ENCODE assay signal across 9 mouse cellular contexts in the genomic region with DNA sequence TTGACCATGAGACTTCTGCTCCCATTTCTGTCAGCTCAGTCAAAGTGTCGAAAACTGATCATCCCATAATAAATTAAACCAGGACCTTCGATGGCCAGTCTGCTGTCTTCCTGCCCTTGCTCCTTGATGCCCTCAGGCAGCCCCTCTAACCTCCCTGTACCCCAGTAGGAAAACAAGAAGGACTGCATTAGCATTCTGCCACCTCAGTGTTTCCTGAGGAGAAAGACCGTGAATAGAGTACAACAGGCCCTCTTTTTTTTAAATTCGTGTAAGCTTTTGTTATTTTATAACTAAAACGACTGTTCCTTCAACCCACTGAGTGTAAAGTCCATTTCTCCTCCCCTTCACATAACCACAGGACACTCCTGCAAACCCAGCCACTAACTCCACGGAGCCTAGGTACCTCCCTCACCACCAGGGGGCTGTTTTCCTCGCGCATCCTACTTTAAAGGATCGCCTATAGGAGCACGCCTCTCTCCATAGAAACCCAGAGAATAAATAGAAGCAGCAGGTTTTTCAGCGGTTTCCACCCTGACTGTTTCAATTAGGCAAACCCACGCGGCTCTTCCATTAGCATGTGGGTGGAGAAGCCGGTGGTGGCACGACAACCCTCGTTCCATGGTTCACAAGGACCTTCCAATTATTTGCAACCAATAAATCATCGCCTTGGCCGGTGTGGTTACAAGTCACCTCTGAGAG.
A peak's percentile ranks its signal among the peaks of the same experiment; 100 is the strongest.
DNase-seq lines count a peak whose midpoint lies in the region; ATAC-seq and TF ChIP-seq lines count a peak whose summit lies in the region.
"Had no signal": no experiment of that assay in that cellular context is flagged by ENCODE, and none has a peak within 500 bp of the region (broad histone marks: within the 10 kb centered on the region; RNA-seq: fewer than 3 reads in every experiment).

No protein-coding gene starts in this region.

- no peaks in the 10 kb centered on the region for H3K9me3 ChIP-seq in forebrain, embryonic 15.5 days
- H3K9me3 ChIP-seq in intestine, embryonic 16.5 days (ENCODE audit: control insufficient read depth, low read length), result no peaks in the 10 kb centered on the region
- no peaks in the 10 kb centered on the region for H3K9me3 ChIP-seq in midbrain, postnatal 0 days (ENCODE audit: low read length)
- H3K9me3 ChIP-seq: liver, embryonic 13.5 days had no signal

- 24% methylated on average over 18 of the region's 18 CpGs for WGBS in forebrain, embryonic 15.5 days
- 16% methylated on average over 18 of the region's 18 CpGs for WGBS in intestine, embryonic 16.5 days
- WGBS in midbrain, postnatal 0 days, result 22% methylated on average over 18 of the region's 18 CpGs

- ATAC-seq in forebrain, embryonic 15.5 days (replicated peaks), result peak; percentile 75
- peak; percentile 74 for ATAC-seq in intestine, embryonic 16.5 days
- ATAC-seq in midbrain, postnatal 0 days (ENCODE audit: low FRiP score), result no peak

- no peaks in the 10 kb centered on the region for H3K27me3 ChIP-seq in forebrain, embryonic 15.5 days
- no peaks in the 10 kb centered on the region for H3K27me3 ChIP-seq in intestine, embryonic 16.5 days (replicated peaks; ENCODE audit: control insufficient read depth, insufficient read depth, low read length)
- H3K27me3 ChIP-seq in midbrain, postnatal 0 days (ENCODE audit: insufficient read depth, low read length), result no peaks in the 10 kb centered on the region

- TF ChIP-seq CTCF in midbrain, postnatal 0 days (IDR thresholded peaks at IDR 0.05), result peak; percentile 76

- 0 out of 2 replicates have a peak overlapping the region, but pooled peaks have one; percentile 15 for H3K9ac ChIP-seq in forebrain, embryonic 15.5 days (replicated peaks)
- H3K9ac ChIP-seq in intestine, embryonic 16.5 days (ENCODE audit: low read depth, low read length), result no peak overlapping the region
- H3K9ac ChIP-seq in midbrain, postnatal 0 days (replicated peaks; ENCODE audit: low read length, poor library complexity, severe bottlenecking), result no peak overlapping the region
- H3K9ac ChIP-seq: liver, embryonic 13.5 days had no signal

- no peak overlapping the region for H3K27ac ChIP-seq in forebrain, embryonic 15.5 days (replicated peaks)
- no peak overlapping the region for H3K27ac ChIP-seq in intestine, embryonic 16.5 days (ENCODE audit: low read length)
- no peak overlapping the region for H3K27ac ChIP-seq in midbrain, postnatal 0 days (ENCODE audit: low read depth, low read length)
- H3K27ac ChIP-seq: liver, embryonic 13.5 days had no signal

- peaks cover 5% of the 10 kb centered on the region; the same call in 1 of the 2 replicates for H3K4me1 ChIP-seq in forebrain, embryonic 15.5 days
- no peaks in the 10 kb centered on the region for H3K4me1 ChIP-seq in intestine, embryonic 16.5 days (ENCODE audit: control insufficient read depth, insufficient read depth, low read length)
- H3K4me1 ChIP-seq in midbrain, postnatal 0 days (ENCODE audit: insufficient read depth, low read length), result no peaks in the 10 kb centered on the region
- H3K4me1 ChIP-seq: liver, embryonic 13.5 days had no signal

- H3K36me3 ChIP-seq in forebrain, embryonic 15.5 days, result no peaks in the 10 kb centered on the region
- no peaks in the 10 kb centered on the region for H3K36me3 ChIP-seq in intestine, embryonic 16.5 days (ENCODE audit: control insufficient read depth, insufficient read depth, low read length)
- H3K36me3 ChIP-seq in midbrain, postnatal 0 days (ENCODE audit: insufficient read depth, low read length), result no peaks in the 10 kb centered on the region
- H3K36me3 ChIP-seq: liver, embryonic 13.5 days had no signal

- peak; percentile 6 for DNase-seq in adrenal gland, adult 2 months
- no peak for DNase-seq in adrenal gland, postnatal 4 days (ENCODE audit: low spot score in 2 of 2)
- peak; percentile 32 for DNase-seq in cerebellum, adult 11-12 months
- peak; percentile 40 to 68 for DNase-seq in left cerebral cortex, adult 8-10 months (ENCODE audit: low spot score in 2 of 2)
- DNase-seq in midbrain, postnatal 0 days (ENCODE audit: low spot score), result peak; percentile 76
- DNase-seq in spleen, adult 12 weeks (ENCODE audit: low spot score), result no peak
- DNase-seq: liver, embryonic 13.5 days had no signal

- peak overlapping the region; percentile 44 for H3K4me2 ChIP-seq in forebrain, embryonic 15.5 days (replicated peaks)
- H3K4me2 ChIP-seq in intestine, embryonic 16.5 days (ENCODE audit: low read depth, low read length), result peak overlapping the region; percentile 22; the same call in 1 of the 2 replicates
- peak overlapping the region; percentile 42 for H3K4me2 ChIP-seq in midbrain, postnatal 0 days (ENCODE audit: low read depth, low read length, poor library complexity, severe bottlenecking)
- H3K4me2 ChIP-seq: liver, embryonic 13.5 days had no signal

- peak overlapping the region; percentile 23 for H3K4me3 ChIP-seq in forebrain, embryonic 15.5 days
- no peak overlapping the region for H3K4me3 ChIP-seq in intestine, embryonic 16.5 days (ENCODE audit: low read length)
- H3K4me3 ChIP-seq in midbrain, postnatal 0 days (ENCODE audit: low read depth, low read length), result peak overlapping the region; percentile 8; the same call in 1 of the 2 replicates
- H3K4me3 ChIP-seq: liver, embryonic 13.5 days had no signal

Comparison
In these comparisons a context has a peak if more than half of its experiments do, and no peak if none do; other contexts are left out.
1. DNase-seq: peak in adrenal gland, adult 2 months (single experiment), cerebellum, adult 11-12 months (single experiment), left cerebral cortex, adult 8-10 months (2 of 2) and midbrain, postnatal 0 days (single experiment); none in adrenal gland, postnatal 4 days (0 of 2) and spleen, adult 12 weeks (single experiment).
2. Peak in every context shown above with its lines, with median percentiles within 50 percentile points of each other: H3K4me2 ChIP-seq.